Mouse (Mus musculus): ENCODE measurements around the gene A930004D18Rik.

- TF ChIP-seq CTCF (IDR thresholded peaks at IDR 0.05; ENCODE audit: low read depth, low read length) (no peak), POLR2A (IDR thresholded peaks at IDR 0.05; ENCODE audit: borderline replicate concordance, low read depth, low read length) (no peak)
Observed at GRCm38 (mm10) chr2:18022886-18023285, 14.7 kb downstream of the A930004D18Rik start.
